Mouse (Mus musculus): ENCODE data around the gene Serpina10.
A peak's percentile ranks its signal among the peaks of the same experiment; 100 is the strongest.
"Not testable (repeated sequence)": the region's sequence is repeated elsewhere in the genome, so short reads cannot be mapped to it uniquely, and the experiment has no call there.

The Serpina10 gene

GRCm38 (mm10) chr12:103631203-103631612 is at the start of gene Serpina10:
Gene Serpina10, minus strand, starts transcription at chr12:103631444.
- DNase-seq (ENCODE audit: low spot score) = no peak

DNA sequence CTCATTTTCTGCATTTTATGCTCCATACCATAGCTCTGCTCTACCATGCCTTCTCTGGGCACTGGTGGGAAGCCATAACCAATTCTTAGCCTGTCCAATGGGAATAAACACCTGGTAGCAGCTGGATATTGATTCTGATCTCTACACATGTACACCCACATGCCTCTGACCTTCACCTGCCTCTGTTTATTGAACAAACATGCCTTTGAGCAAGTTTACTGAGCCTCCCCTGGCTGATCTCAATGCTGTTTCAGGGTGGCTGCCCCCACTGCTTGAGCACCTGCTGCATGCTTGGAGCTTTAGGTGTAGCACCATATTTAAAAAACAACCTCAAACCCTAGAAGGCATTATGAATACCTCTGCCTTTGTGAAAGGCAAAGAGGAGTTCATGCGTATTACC is 48.6 kb upstream of the Serpina10 start:
- not testable (repeated sequence) for DNase-seq (ENCODE audit: low spot score)

DNA sequence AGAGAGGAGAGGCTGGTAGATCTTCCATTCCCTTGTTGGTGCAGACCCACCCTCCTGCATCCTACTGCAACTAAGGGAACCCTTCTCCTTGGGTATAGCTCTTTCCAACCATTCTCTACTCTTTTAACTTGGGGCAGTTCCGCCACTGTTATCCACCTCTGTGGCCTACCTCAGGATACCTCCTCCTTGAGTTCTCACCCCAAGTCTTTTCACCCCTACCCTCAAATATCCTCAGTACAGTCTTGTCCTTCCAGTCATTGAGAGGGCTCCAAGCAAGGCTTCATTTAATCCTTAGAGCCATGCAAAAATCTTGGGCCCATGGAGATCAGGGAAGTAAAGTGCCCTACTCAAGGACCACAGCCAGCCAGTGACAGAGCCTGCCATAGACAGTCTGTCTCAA is 44.8 kb upstream of the Serpina10 start, which contains the start of gene Serpina16:
Gene Serpina16 (minus strand): TSS at position 101 of the 400 bp plus-strand sequence.
- DNase-seq (ENCODE audit: low spot score) = no peak

DNA sequence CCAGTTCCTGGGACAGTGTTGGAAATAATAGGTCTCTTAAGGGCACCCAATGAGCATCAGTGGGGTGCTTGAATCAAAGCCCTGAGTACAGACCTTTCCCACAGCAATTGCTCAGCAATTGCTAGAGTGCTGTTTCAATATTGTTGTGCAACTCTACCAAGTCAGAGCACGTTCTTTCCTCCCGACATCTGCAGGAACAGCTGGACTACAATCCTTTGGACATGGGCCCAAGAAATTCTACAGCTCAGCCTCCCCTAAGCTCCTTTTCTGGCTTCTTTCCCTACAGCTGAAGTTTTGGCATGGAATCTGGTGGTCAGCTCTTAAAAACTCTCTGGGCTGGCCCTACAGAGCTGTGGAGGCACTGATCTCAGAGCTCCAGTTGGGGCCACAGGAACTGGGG is 41.9 kb upstream of the Serpina10 start:
- peak; percentile 8 for DNase-seq (ENCODE audit: low spot score)

- no peak for DNase-seq (ENCODE audit: low spot score)
Measured at GRCm38 (mm10) chr12:103671483-103671882, 40.2 kb upstream of the Serpina10 start.

GRCm38 (mm10) chr12:103670964-103671363 is 39.7 kb upstream of the Serpina10 start:
- DNase-seq (ENCODE audit: low spot score) = no peak

- DNase-seq (ENCODE audit: low spot score) = no peak
Measured at GRCm38 (mm10) chr12:103670344-103670743, 39.1 kb upstream of the Serpina10 start.

DNA sequence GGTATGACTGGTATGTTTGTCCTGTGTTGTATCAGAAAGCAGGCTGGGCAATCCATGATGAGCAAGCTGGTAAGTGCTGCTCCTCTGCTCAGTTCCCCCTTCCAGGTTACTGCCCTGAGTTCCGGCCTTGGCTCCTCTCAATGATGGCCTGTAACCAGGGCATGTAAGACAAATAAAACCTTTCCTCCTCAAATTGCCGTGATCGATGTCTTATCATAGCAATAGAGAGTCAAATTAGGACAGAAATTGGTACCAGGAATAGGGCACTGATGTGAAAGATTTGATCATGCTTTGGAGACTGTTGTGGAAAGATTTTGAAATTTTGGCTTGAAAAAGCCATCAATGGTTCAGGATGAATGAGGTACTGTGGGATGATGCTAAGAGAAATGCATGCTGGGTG is 34.0 kb upstream of the Serpina10 start:
- DNase-seq (ENCODE audit: low spot score) = no peak

DNA sequence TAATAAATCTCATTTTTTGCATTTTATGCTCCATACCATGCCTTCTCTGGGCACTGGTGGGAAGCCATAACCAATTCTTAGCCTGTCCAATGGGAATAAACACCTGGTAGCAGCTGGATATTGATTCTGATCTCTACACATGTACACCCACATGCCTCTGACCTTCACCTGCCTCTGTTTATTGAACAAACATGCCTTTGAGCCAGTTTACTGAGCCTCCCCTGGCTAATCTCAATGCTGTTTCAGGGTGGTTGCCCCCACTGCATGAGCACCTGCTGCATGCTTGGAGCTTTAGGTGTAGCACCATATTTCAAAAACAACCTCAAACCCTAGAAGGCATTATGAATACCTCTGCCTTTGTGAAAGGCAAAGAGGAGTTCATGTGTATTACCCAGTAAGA is 30.8 kb upstream of the Serpina10 start:
- not testable (repeated sequence) for DNase-seq (ENCODE audit: low spot score)

GRCm38 (mm10) chr12:103660076-103660475 is 28.8 kb upstream of the Serpina10 start:
- no peak for DNase-seq (ENCODE audit: low spot score)

DNA sequence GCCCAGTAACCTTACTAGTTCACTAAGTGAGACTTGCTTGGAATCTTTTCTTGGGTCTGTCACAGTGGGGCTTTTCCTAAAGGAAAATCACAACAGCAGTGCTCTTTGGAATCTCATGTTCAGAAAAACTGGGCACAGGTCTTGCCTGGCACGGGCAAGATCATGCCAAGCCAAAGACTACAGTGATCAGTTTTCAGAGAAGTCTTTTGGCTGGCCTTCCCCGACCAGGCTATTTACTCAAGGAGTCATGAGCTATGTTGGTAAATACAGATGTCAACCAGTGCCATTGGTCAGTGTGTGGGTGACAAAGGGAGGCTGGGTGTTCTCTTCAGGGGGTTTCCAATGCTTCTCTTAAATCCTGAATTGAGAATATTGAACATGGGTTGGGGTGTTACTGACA is 27.9 kb upstream of the Serpina10 start:
- DNase-seq (ENCODE audit: low spot score) = no peak

GRCm38 (mm10) chr12:103657991-103658390 is 26.7 kb upstream of the Serpina10 start:
- DNase-seq (ENCODE audit: low spot score) = no peak

GRCm38 (mm10) chr12:103656848-103657626 is 25.8 kb upstream of the Serpina10 start, which contains the start of gene Serpina6:
Gene Serpina6, minus strand, starts transcription at chr12:103657212.
- DNase-seq (ENCODE audit: low spot score) = no peak

- DNase-seq (ENCODE audit: low spot score) = no peak
Measured at GRCm38 (mm10) chr12:103655123-103656044, 24.1 kb upstream of the Serpina10 start.

- no peak for DNase-seq (ENCODE audit: low spot score)
Measured at GRCm38 (mm10) chr12:103653836-103654235, 22.6 kb upstream of the Serpina10 start.

GRCm38 (mm10) chr12:103646314-103646713 is 15.1 kb upstream of the Serpina10 start:
- no peak for DNase-seq (ENCODE audit: low spot score)

DNA sequence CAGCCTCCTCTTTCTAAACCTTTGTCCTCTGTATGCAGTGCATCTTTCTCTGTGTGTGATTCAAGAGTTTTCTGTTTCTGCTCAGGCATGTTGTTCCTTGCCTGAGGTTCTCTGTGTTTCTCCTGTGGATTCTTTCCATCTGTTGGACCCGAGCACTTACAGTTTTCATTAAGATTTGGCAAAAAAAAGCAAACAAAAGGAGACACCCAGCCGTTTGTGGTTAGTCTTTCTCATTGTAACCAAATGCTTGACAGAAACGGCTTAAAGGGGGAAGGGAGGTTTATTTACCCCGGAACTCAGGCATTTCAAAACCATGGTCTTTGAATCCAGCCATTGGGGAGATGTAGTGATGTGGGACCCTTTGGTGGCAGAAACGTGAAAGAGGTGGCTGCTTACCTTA is 13.4 kb upstream of the Serpina10 start:
- DNase-seq (ENCODE audit: low spot score) = no peak

GRCm38 (mm10) chr12:103643818-103644217 is 12.6 kb upstream of the Serpina10 start:
- no peak for DNase-seq (ENCODE audit: low spot score)

DNA sequence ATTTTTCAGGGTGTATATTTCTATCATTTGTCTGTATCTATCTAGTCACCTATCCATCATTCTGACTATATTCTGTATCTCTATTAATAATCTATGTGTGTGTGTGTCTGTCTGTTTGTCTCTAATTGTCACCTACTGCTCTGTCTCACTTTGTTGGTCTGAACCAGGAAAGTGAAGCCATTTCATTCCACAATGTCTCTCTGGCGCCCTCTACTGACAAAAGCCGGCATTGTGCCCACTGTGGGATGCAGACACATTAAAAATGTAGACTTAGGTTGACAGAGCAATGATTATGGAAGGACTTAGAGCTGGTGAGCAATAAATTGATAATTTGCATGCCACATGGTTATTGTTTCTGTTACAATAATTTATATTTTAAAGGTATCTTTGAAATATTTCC is 12.1 kb upstream of the Serpina10 start:
- peak; percentile 86 for DNase-seq (ENCODE audit: low spot score)

DNA sequence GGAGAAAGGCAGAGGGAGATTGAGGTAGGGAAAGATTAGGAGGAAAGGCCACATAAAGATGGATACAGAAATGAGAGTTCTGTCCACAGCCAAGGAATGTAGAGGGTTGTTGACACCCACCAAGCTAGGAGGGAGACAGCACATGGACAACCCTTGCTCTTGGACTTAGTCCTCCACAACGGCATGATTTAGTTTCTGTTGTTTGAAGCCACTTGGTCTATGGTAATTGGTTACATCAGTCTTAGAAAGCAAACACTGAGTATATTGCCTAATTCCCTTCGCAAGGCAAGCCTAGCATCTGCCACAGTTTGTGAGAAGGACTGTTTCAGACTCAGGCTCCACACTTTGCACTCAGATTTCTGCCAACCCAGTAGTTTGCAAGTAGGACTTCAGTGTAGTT is 4.6 kb upstream of the Serpina10 start:
- DNase-seq (ENCODE audit: low spot score) = no peak

GRCm38 (mm10) chr12:103634430-103634829 is 3.2 kb upstream of the Serpina10 start:
- no peak for DNase-seq (ENCODE audit: low spot score)

GRCm38 (mm10) chr12:103616860-103617261 is 14.4 kb downstream of the Serpina10 start:
- DNase-seq (ENCODE audit: low spot score) = no peak

GRCm38 (mm10) chr12:103615734-103616133 is 15.5 kb downstream of the Serpina10 start:
- DNase-seq (ENCODE audit: low spot score) = no peak
